Mouse (Mus musculus) heart, postnatal 4 days (tissue): ENCODE data around the gene H2-M5. TPM values are rescaled to one million over a fixed set of nuclear protein-coding genes. Genes with fewer than 3 reads are reported as not detected.
A peak's percentile ranks its signal among the peaks of the same experiment; 100 is the strongest.
"Not testable (repeated sequence)": the region's sequence is repeated elsewhere in the genome, so short reads cannot be mapped to it uniquely, and the experiment has no call there.

Source experiments
- DNase-seq: peaks from one replicate; pipeline ENCODE4 v3.0.0; 2021
- total RNA-seq, 2 experiments: library from RNA; stranded (reverse); gene quantifications; 2 replicates each; pipeline ENCODE4 v1.2.3; 2021

H2-M5 gene
- total RNA-seq, 2 experiments from 2014 or later: 0.29 to 0.43 TPM

DNA sequence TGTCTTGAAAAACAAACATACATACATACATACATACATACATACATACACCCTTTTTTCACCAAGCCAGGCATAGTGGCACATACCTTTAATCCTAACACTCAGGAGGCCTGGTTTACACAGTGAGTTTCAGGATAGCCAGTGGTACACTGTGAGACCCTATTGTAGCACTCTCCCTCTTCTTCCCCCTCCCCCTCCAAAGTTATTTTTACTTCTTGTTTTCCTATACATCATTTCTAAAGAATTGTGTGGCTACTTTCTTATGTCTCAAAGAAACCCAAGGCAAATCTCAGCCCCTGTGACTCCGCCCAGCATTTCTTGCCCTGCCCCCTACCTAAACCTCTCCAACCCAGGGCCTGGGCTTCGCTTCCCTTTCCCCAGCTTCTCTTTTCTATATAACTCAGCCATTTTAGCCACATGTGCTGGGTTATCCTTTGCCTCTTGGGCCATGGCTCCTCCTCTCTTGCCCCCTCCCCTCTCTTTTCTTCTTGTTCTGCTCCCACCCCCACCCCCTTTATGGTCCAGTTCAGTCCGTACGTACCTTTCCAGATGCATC, 4.5 kb upstream of the H2-M5 start:
- no peak for DNase-seq

DNA sequence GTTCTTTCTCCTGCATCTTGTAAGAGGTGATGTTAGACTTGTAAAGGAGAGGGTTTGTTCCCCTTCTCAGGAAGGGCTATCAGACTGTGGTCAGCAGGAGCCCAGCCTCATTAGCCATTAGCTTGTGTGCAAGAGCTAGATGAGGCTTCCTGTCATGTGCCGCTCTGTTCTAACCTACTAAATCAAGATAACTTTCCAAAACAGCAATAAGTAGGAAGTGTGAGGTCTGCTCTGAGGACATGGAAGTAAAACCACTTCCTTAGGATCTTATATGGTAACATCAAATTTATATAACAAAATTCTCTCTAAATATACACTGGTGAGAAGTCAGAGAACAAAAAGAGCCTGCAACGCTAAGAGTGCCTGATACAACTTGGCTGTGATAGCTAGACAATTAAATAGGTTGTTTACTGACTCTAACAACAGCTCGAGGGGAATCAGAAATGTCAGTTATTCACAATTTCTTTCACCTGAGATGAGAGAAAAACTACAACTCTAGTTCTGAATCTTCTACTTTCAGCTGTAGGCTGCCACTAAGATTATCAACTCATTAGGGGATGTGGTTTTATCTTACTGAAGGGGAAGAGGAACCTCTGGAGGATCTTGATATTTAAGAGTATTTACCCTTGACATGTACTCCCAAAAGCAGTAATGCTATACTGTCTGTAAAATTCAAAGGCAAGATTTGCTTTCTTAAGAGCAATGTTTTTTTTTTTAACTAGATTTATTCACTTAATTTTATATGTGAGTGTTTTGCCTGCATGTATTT, 3.2 kb upstream of the H2-M5 start:
- no peak for DNase-seq

DNA sequence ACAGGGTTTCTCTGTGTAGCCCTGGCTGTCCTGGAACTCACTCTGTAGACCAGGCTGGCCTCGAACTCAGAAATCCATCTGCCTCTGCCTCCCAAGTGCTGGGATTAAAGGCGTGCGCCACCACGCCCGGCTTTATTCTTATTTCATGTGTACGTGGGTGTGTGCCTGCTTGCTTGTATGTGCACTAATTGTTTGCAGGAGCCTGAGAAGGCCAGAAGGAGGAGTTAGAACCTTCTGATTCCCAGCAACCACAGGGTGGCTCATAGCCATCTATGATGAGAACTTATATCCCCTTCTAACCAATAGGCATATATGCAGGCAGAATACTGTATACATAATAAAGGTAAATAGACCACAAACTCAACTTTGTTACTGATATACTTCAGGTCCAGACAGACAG, 1.3 kb upstream of the H2-M5 start:
- not testable (repeated sequence) for DNase-seq

DNA sequence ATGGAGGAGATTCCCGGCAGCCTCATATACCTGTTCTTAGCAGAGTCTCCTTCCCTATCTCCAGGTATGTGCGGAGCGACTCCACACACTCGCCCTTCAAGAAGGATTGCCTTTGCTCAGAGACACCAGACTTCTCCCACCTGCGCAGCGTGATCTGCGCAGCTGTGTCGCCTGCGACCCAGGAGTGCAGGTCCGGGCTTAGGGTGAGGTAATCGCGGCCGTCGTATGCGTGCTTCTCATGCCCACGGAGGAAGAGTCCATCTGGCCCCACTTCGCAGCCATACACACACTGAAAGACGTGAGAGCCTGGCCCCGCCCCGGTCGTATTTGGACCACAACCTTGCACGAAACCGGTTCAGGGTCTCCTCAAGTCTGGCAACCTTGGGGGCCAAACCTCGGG, 862 bp downstream of the H2-M5 start:
- DNase-seq: no peak

DNA sequence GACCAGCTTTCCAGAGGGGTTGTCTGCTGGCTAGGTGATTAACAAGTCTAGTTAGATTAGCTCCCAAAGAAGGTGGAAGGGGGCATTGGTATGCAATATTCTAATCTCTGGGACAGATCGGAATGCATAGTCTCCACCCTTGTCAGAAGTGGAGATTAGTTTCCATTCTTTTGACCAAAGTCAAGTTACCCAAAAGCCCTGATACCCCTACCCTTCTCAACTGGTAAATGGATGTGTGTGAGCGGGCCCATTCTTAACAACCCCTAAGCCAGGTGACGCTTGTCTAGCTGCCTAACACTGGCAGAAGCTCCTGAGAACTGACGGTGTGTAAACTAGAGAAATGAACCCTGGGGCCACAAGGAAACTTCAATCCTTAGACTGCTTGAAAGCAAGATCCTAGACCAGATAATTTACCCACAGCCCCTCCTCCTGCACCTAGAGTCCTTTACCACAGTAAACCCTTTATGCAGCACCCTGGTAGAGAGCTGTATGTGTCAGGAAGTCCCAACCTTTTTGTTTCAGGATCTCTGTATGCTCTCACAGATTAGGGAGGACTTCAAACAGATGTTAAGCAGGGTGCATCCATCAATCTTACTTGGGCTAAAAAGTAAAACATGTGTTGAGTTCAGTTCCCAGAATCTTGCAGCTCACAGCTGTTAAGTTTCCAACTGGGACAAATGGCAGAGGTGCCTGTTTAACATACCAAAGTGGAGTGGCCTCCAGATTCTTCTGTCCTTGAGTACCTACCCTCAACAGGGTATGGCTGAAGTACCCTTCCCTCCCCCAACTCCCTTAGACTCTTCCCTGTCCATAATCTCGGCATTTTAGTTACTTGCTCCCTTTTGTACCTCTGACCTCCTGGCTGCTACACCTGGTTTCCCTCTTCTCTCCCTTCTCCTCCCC, 6.8 kb downstream of the H2-M5 start:
- DNase-seq: no peak

DNA sequence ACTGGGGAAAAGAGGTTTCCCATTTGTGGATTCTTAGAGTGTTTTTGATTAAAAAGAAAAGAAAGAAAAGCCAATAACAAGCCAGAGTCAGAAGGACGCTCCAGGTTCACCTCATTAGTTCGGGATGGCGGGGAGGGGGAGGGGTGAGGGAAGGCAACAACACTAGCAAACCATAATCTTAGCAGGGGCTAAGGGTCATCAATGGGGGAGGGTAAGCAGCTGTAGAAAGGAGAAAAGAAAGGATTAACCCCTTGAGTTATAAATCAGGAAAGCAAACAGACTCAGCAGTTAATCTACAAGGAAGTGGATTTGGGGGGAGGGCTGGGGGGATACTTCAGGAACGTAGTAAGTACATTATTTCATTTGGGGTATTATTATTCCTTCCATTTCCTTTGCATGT, 7.5 kb downstream of the H2-M5 start:
- no peak for DNase-seq

DNA sequence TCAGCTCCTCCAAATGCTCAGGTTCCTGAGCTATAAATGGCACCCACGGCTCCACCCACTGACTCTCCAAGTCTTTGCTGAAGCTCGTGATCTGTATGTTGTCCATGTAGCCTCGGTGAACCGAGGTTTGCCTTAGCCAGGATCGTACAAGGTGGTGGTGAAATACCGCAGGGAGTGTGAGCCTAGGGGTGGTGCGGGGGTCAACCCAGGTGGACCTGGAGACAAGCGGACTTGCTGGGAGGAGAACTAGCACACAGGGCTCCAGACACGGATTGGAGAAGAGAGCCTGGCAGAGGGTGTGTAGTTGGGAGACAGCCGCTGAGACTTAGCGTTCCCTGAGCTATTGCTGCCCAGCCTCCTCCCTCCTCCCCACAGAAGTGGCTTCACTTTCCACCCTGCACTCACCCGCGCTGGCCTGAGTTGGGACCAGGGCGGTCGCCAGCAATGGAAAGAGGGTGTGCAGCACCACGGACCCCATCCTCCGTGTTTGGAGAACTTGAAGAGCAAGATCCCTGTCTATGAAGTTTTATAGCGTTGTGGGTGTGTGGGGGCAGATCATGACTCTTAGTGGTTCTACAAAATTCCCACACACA, 8.0 kb downstream of the H2-M5 start, which contains the start of gene 2410137M14Rik:
Gene 2410137M14Rik (minus strand): TSS at position 17 of the 593 bp plus-strand sequence.
- peak; percentile 10 for DNase-seq

DNA sequence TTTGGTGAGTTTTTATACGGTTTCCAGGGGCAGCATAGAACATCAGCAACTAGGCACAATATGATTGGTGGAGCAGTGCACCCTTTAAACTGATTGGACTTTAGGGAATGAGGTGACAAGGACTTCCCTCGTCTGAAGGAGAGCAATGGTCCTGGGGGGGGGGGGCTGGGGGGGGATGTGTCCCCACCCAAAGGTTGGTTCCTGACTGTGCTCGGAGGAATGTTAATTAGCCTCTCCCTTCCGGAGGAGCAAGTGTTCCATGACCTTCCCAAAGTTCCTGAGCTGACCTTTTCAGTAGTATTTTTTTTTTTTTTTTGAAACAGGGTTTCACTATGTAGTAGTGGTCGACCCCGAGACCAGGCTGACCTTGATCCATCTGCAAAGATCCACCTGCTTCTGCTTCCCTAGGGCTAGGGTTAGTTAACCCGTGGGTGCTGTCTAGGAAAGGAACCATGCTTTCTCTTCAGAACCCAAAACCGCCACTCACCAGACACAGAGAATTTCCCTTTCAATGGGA, 16.0 kb downstream of the H2-M5 start:
- no peak for DNase-seq

DNA sequence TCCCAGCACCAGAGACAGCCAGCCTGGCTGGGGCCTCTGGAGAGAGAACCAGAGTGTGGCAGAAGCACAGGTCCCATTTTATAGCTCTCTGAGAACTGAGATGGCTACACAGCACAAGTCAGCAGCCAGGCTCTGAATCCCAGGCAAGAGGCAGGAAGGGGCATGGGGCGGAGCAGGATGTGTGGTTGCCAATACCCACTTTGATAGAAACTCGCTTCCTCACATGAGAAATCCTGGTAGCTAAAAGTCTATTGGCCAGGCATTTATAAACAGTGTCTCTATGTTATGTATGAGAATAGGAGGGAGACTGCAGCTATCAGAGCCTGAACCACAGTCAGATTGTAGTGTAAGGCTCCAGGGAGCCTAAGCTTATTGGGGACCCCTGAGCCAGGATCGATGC, 16.5 kb downstream of the H2-M5 start:
- no peak for DNase-seq

DNA sequence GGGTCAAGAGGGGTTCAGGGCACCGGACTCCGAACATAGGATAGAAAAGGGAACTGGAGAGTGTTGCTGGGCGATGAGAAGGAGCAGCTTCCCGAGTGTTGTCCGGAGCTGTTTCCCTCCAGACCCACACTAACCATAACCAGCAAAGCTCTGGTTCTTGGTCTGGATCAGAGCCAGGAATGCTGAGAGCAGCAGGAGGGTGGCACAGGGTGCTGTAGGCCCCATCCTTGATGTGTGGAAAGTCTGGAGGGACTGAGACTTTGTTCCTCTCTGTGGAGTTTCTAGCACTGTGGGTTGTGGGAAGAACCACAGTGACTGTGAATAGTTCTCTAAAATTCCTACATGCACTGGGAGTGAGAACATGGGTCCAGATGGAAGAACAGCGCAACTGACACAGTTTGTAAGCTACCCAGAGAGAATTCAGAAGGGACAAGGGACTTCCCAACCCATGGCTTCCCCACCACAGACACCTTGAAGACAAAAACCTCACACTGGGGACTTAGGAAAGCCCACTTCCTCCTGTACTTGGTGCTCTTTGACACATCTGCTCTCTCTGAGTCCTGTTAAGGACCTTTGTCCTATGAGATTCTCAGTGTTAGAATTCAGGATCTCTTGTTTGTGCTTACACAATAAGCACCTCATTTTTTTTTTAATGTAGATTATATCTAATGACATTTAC, 18.0 kb downstream of the H2-M5 start:
- DNase-seq: no peak

DNA sequence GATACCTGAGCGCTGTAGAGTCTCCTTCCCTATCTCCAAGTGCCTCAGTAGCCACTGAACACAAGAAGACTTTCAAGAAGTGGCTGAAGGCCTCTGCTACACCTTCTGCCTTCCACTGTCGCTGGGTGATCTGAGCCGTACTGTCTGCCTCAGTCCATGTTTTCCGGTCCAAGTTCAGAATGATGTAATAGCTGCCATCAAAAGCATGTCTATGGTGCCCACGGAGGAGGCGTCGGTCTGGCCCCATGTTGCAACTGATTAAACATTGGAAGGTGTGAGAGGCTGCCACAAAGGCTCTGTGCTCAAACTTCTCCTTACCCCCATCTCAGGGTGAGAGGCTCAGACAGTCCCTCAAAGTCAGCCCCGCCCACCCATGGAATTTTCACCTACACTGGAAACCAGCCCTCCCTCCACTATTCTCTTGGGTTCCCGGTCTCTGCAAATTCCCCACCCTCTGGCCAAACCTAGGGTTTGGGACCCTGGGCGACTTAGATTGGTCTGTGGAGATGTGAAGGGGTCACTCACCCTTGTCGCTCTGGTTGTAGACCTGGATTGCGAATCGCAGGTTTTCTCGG, 18.9 kb downstream of the H2-M5 start:
- DNase-seq: no peak

DNA sequence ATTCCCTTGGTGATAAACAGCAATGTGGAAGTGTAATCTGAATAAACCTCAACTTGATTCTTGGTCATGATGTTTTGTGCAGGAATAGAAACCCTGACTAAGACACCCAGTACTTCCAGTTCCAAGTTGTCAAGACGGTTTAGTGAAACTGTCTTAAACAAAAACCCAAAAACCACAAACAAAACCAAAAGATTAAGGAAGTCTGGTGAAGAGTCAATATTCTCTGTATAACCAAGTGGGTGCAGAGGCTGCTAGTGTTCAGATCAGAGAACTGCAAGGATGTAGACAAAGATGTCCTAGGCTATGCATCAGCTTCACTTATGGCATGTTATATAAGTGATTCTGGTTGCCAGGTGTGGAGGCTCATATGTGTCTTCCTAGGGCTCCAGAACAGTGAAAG, 22.5 kb downstream of the H2-M5 start:
- no peak for DNase-seq

DNA sequence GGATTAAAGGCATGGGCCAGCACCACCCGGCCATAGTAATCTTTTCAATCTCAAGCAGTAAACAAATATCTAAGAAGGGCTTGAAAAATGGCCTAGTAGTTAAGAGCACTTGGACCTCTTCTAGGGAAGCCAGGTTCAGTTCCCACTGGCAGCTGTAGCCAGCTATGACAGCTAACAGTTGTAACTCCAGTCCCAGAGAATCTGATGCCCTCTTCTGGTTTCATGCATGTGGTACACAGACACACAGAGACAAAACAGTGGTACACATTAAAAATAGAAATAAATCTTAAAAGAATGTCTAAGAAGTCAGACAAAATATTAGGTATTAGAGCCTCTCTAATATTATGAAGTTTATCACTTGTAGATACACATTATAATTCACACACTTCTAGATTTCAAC, 28.2 kb downstream of the H2-M5 start:
- no peak for DNase-seq

DNA sequence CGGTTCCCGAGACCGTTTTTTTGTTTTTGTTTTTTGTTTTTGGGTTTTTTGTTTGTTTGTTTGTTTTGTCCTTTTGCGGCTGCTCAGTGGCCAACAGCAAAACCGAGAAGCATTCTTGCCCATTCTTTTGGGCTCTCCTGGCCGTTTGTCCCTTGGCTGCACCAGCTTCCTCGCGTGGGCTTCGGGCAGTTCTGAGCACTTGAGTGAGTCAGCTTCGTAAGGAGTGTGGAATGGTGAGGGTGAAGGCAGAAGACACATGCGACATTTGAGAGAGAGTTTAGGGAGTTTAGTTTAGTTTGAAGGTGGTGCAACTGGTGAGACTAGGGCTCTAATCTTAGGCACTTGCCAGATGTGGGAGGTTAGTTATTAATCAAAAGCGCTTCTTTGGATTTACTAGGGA, 30.5 kb downstream of the H2-M5 start:
- peak; percentile 11 for DNase-seq

DNA sequence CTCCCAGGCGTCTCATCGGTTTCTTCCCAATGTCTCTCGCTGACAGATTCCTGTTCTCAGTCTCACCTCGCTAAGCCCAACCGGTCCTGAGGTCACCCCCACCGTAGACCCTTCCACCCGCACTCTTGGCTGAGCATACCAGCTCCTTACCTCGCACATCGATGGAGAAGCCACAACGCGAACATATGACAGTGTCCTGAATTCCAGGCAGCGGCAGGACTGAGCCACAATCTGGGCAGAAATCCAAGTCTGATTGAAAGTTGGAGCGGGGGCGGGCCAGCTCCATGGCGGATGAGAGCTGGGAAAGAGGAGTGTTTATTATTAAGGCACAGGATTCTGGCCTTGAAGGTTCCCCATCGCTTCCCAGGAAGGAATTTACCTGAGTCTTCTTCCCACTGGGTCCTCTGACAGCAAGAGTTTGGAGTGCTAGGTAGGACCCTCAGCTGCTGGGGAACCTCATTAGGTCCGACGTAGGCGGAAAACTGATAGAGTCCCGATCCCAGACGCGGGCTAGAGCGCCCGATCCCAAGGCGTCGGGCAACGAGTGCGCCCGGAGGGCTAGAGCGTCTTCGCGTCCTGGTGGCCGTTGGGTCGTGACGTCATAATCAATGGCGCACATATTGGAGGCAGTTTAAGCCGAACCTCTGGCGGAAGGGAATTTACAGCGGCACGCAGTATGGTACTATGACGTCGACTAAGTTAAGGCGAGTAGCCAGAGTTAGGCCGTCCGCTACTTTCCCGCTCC, 31.2 kb downstream of the H2-M5 start, which contains the start of the genes Znrd1 and Znrd1as:
Gene Znrd1 (minus strand): TSS at position 561 of the 745 bp plus-strand sequence.
Gene Znrd1as (plus strand): TSS at position 594 of the 745 bp plus-strand sequence.
- DNase-seq: peak; percentile 94

DNA sequence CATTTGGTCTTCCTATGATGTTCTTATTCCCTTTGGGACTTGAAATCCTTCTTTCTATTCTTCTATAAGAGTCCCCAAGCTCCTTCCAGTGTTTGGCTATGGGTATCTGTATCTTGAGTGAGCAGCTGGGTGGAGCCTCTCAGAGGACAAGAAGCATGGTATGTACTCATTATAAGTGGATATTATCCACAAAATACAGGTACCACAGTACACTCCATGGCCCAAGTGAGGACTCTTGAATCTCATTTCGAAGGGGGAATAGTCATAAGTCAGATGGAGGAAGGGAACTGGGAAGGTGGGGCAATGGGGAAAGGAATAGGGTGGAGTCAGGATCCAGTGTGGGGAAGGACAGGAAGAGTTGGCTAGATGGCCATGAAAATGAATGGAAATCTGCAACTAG, 36.3 kb downstream of the H2-M5 start:
- no peak for DNase-seq

DNA sequence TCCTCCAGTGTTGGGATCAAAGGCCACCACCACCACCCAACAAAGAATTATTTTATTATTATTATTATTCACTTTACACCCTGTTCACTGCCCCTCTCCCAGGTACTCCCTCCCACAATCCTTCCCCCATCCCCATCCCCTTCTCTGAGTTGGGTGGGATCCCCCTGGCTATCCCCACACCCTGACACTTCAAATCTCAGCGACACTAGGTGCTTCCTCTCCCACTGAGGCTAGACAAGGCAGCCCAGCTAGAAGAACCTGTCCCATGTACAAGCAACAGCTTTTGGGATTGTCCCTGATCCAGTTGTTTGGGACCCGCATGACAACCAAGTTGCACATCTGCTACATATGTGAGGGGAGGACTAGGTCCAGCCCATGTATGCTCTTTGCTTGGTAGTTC, 36.7 kb downstream of the H2-M5 start:
- no peak for DNase-seq

DNA sequence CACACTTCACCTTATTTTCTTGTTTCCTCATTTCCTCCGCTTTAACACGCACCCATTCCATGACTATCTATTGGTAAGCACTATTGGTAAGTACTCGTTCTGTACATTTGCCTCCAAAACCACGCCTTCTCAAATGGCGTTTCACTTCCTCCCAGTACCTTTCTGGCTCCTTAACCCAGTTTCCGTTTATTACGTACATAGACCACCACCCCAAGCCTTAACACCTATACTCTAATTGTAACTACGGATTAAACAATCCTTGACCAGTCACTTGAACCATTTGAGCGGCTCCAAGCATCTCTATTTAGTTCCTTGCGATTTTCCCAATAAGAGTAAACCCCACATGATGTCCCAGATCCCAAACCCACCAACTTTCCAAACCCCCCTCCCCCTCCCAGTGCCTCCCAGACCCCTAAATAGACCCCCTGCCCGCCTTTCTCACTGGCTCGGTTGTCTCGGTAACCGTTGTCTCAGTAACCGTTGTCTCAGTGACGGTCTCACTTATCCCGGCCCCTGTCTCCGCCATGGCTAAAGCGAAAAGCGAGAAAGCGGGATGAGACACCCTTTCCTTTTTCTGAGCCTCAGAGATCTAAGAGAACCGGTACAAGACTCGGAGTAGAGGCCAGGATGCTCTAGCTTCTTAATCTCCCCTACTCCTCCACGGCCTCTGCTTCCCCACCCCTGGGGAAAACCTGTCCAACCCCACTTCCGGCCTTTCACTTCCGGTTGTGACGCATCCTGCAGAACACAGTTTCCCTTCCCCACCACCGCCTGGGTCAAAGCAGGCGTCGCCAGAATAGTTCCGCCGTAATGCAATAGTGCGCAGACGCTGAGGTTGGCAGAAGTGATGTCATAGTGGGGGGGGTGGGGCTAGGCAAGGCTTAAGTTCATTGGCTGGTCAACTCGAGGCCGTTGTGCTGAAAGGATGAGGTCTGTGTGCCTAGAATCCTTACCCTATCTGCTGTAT, 38.1 kb downstream of the H2-M5 start, which contains the start of gene Ppp1r11:
Gene Ppp1r11 (minus strand): TSS at position 761 of the 967 bp plus-strand sequence.
- peak; percentile 95 for DNase-seq

DNA sequence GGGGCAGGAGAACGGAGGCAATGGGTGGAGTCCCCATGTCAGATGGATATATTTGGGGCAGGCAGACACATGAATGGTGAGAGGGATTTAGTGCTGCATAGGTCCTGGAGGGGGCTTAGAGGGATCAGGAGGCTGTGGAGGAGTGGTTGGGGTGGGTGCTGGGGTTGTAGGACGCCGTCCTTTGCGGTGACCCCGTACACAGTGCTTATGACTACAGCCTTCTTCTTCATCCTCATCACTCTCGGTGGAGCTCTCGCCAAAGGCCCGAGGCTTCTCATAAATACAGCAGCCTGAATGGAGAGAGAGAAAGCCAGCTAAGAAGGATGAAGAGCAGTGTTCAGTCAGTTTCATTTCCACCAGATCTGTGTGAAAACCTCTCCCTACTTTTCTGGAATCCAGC, 40.1 kb downstream of the H2-M5 start:
- no peak for DNase-seq
